Mouse (Mus musculus): ENCODE measurements around the gene Tmx2.
"Not testable (repeated sequence)": the region's sequence is repeated elsewhere in the genome, so short reads cannot be mapped to it uniquely, and the experiment has no call there.

Gene Tmx2

DNA sequence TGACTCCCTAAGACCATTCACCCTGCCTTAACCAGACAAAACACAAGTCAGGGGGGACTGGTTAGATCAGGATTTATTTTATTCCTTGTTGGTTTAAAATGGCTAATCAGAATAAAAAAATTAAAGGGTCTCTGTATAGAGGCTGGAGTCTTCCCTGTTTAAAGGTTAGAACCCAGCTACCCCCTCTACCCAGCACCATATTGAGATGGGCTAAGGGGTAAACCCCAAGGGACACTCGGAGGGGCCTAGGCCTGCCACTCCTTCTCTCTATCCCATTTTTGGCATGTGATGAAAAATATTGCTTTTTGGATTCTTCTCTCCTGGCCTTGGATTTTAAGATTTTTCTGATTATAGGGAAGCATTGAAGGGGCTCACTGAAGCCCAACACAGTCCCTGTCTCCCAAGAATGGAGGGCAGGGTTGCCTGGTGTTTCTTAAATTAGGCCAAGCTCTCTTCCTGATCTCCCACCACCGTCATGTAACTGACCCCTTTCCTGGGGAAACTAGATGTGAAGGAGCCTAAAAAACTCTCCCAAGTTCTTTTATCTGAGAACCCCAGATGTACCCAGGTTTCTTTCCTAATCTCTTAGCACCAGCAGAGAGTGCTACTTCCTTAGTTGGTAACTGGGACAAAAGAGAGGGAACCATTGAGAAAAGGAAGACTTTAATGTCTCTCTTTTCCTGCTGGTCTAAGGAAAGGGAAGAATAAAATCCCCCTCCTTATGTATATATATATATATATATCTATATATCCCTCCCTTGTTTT is 9.3 kb upstream of the Tmx2 start:
- no peak for DNase-seq (ENCODE audit: low read depth, low spot score)

DNA sequence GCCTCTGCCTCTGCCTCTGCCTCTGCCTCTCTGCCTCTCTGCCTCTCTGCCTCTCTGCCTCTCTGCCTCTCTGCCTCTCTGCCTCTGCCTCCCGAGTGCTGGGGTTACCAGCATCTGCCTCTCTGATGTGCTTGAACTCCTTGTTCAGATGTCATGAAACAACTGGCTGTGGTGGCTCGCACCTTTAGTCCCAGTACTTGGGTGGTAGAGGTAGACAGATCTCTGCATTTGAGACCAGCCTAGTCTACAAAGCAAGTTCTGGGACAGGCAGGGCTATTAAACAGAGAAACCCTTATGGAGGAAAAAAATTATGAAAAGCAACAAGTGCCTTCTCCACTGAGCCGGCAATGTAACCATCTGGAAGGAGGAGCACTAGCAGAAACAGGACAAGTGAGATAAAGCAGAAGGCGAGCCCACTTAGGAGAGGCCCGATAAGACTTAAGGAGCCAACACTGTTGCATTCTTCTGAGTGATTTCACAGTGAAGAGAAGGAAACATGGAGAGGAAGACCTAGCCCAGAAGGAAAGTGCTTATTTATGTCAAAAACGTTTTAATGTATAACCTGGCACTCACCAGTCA is 3.8 kb upstream of the Tmx2 start:
- no peak for DNase-seq (ENCODE audit: low read depth, low spot score)

- peak; percentile 99 for DNase-seq (ENCODE audit: low read depth, low spot score)
Measured at GRCm38 (mm10) chr2:84677968-84678880, 716 bp downstream of the Tmx2 start, which contains the start of the genes Gm28635 and Med19. Gm28635 (minus strand) TSS chr2:84678041. Med19 (plus strand) TSS chr2:84678402.

- peak; percentile 88 for DNase-seq (ENCODE audit: low read depth, low spot score)
Measured at GRCm38 (mm10) chr2:84677270-84677967, 1.5 kb downstream of the Tmx2 start.

DNA sequence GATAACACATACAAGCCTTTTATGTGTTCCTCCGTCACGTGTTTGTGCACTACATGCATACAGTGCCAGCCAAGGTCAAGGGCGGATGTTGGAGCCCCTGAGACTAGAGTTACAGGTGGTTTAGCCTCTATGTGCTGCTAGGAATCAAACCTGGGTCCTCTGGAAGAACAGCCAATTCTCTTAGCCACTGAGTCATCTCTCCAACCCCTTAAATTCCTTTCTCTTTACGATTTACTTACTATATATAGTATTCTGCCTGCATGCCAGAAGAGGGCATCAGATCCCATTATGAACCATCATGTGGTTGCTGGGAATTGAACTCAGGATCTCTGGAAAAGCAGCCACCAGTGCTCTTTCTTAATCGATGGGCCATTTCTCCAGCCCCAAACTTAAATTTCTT is 7.4 kb downstream of the Tmx2 start:
- DNase-seq (ENCODE audit: low read depth, low spot score) = not testable (repeated sequence)

- peak; percentile 98 for DNase-seq (ENCODE audit: low read depth, low spot score)
Measured at GRCm38 (mm10) chr2:84670569-84670933, 8.4 kb downstream of the Tmx2 start, which contains the start of gene Selenoh. Selenoh (minus strand) TSS chr2:84670770.

DNA sequence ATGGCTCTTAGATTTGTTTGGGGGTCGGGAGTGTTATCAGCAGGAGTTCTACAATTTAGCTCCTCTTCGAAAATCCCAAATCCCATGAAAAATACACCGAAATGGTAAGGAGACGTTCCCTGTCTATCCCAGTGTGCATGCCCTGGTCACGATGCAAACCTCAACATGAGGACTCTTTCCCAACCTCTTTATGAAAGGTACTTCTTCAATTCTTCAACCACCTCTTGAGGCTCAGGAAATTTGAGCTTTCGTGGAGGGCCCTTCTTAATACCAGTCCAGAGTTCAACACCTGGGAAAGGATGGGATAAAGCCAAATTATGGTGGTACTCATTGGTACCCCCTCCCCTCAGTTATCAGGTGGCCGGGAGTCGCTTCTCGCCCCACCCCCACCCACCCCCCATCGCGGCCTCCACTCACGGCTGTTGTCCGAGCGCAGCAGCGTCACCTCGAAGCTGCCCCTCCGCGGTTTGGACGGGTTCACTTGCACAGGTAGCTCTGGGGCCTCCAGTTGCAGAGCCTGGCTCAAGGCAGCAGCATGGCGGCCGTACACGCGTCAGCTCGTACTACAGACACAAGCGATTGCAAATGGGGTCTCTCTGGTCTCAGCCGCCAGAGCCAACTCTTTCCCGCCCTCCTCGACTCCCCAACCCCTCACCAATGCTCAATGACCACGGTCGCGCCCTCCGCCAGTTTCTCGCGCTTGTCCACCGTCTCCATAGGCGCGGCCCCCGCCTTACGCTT is 8.9 kb downstream of the Tmx2 start:
- DNase-seq (ENCODE audit: low read depth, low spot score) = no peak

GRCm38 (mm10) chr2:84666081-84666480 is 12.9 kb downstream of the Tmx2 start:
- DNase-seq (ENCODE audit: low read depth, low spot score) = no peak

- DNase-seq (ENCODE audit: low read depth, low spot score) = peak; percentile 85
Measured at GRCm38 (mm10) chr2:84662866-84663265, 16.1 kb downstream of the Tmx2 start.

DNA sequence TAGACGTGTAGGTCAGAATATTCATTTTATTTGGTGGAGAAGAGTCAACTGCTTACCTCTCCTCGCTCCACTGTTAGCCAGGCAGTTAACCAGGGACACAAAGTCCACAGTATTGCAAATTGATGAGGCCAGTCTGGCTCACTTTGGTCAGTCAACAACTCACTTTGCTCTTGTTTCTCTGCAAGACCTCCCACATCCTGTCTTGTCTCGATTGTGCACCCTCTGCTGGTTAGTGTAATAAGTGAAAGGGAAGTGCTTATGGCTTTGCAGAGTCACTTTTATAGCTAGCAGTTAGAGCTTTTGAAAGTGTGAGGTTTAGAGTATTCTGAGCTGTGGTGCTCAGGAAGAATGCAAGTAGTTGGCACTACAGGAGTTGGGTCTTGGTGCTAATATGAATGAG is 18.7 kb downstream of the Tmx2 start:
- peak; percentile 84 for DNase-seq (ENCODE audit: low read depth, low spot score)

GRCm38 (mm10) chr2:84658806-84659205 is 20.1 kb downstream of the Tmx2 start, which contains the start of gene Btbd18:
Btbd18 (plus strand) TSS chr2:84659079.
- DNase-seq (ENCODE audit: low read depth, low spot score) = peak; percentile 89

GRCm38 (mm10) chr2:84655864-84656263 is 23.1 kb downstream of the Tmx2 start:
- no peak for DNase-seq (ENCODE audit: low read depth, low spot score)

GRCm38 (mm10) chr2:84653354-84653753 is 25.6 kb downstream of the Tmx2 start:
- DNase-seq (ENCODE audit: low read depth, low spot score) = no peak

GRCm38 (mm10) chr2:84650464-84651195 is 28.3 kb downstream of the Tmx2 start, which contains the start of gene Ctnnd1:
Ctnnd1 (minus strand) TSS chr2:84650765.
- peak; percentile 92 for DNase-seq (ENCODE audit: low read depth, low spot score)

DNA sequence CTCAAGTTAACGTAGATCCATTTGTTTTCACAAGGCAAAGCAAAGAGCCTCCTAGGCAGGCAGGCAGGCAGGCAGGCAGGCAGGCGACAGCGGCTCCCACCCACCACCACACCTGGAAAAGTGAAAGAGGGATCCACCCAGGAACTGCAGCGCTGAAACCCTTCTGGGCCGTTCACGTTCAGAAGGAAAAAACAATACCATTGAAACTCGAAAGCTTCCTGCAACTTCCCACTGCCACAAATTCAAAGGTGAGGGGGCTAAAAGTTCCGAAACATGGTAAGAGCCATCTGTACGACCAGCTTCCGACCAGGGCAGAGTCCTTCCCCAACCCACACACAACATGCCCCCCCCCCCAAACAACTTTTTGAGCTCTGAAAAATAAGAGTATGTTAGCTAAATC is 29.3 kb downstream of the Tmx2 start:
- DNase-seq (ENCODE audit: low read depth, low spot score) = peak; percentile 35

GRCm38 (mm10) chr2:84648369-84648768 is 30.6 kb downstream of the Tmx2 start:
- no peak for DNase-seq (ENCODE audit: low read depth, low spot score)

DNA sequence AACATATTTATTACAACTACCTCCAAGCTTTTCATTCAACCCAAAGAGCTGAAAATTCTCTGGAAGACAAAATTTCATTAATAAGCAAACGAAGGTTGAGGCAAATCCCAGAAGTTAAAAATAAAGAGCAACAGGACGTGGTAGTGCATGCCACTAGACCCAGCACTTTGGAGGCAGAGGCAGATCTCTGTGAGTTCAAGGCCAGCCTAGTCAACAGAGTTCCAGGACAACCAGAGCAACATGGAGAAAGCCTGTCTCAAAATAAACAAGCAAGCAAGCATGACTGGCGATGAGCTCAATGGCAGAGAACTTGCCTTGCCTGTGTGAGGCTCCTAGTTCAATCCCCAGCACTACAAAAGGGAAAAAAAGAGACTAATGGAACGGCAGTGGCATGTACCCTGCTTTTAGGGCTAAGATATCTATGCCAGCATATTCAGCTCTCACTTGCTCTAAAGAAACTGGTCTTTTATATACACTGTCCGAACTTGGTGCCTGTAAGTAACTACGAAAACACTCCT is 31.8 kb downstream of the Tmx2 start:
- no peak for DNase-seq (ENCODE audit: low read depth, low spot score)

GRCm38 (mm10) chr2:84646138-84646537 is 32.8 kb downstream of the Tmx2 start:
- DNase-seq (ENCODE audit: low read depth, low spot score) = no peak

- no peak for DNase-seq (ENCODE audit: low read depth, low spot score)
Measured at GRCm38 (mm10) chr2:84640833-84641232, 38.1 kb downstream of the Tmx2 start.

Measured in ZHBTc4 (cell line).